Mouse (Mus musculus) activated CD4-positive, CD25-positive, alpha-beta regulatory T cell, adult 4 months (primary cell): ENCODE data around the gene Sdhaf3. TPM values are rescaled to one million over a fixed set of nuclear protein-coding genes. Genes with fewer than 3 reads are reported as not detected.
"Not testable (repeated sequence)": the region's sequence is repeated elsewhere in the genome, so short reads cannot be mapped to it uniquely, and the experiment has no call there.

ENCODE experiments used
- ATAC-seq: one replicate; pipeline ENCODE4 v1.8.0; 2017
- polyA plus RNA-seq, 2 experiments: library from polyadenylated mRNA; unstranded; fragments of 100-300 nt; shearing (Covaris generic); gene quantifications; one replicate each; pipeline ENCODE4 v1.2.1; 2017

Gene Sdhaf3
- polyA plus RNA-seq, result 1 to 10 TPM; 3.0 to 3.4 TPM

DNA sequence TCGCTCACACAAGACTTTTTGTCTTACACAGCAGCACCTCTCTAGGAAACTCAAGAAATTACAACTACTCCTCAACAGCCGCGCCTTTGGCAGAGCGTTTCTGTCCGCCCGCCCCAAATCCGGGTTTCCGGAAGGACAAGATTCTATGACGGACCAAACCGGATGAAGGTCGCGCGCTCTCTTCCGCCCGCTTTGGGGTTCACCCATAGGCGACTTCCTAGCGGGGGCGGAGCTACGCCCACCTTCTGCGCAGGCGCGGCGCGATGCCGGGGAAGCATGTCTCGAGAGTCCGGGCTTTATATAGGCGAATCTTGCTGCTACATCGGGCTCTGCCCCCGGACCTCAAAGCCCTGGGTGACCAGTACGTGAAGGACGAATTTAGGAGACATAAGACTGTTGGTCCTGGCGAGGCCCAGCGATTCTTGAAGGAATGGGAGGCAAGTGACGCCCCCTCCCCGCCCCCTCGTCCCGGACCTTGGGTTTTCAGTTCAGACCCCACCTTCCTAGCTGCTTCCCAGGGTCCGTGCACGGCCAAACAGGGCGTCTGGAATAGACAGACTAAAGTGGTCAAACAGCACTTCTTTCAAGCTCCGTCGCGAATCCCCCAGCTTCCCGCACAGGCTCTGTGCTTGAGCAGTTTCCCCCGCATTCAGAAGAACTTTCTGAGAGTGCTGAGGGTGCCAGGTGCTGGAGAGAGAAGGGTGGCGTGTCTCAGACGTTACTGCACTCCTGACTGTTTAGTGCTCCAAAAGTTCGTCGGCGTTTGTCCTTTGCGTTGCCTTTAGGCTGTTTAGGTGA, at the start of gene Sdhaf3:
TSS of gene Sdhaf3 (plus strand) at position 241 of the 798 bp plus-strand sequence.
- peak; percentile 98 for ATAC-seq

DNA sequence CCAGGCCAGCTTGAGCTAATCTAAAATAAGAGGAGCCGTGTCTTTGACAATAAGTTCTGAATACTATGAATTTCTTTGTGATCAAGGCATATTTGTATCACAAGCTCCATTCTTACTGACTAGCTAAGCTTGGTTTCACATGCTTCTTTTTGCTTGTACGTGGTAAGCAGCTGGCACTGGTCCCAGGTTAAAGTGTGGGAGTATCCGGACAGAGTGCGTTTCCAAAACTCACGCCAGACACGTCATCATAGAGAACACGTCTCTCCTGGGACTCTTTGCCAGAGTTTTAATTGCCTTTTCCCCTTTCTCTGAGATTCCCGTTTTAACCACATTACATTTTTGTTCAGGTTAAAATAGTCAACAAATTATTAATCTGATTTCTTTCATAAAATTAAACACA, 46.2 kb upstream of the Sdhaf3 start:
- no peak for ATAC-seq

DNA sequence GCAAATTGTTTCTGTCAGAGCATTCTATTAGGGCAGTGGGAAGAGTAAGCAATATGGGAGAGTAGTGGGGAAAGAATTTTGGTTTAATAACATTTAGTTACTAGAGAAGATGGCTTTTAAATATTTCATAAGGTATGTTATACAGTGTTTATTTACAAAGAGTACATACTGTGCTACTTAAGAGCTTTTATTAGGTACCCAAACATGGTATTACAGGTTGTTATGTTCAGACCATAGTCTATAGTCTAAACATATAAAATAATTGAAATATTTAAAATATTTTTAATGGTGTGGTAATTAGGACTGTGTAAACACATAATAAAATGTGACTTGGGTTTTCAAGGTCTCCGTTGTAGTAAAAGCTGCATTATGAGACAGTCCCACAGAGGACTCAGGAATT, 41.5 kb upstream of the Sdhaf3 start:
- ATAC-seq, result no peak

DNA sequence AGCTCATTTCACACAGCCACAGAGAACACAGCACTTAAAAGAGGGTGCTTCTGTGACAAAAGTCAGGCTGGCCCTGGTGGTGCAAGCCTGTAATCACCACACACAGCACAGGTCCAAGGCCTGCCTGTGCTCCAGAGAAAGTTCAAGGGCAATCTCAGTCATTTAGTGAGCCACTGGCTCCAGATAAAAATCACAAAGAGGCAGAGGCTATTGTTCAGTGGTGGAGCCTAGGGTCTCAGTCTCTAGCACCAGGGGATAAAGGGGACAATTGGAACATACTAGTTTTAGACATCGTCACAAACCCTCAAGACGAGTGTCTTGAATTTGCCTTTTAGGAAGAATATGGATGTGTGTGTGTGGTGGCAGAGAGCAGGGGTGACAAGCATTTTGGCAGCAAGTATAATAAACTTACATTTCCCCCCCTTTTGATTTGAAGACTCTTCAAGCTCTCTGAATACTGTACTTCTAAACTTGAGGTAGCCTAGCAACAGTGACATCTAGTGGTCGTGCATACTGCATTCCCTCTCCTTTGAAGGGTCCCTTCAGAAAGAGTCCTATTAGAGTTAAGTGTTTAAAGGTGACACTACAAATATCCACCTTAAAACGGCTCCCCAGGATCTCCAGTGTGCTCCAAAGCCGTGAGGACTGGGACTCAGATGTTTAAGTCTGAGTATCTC, 40.8 kb upstream of the Sdhaf3 start:
- ATAC-seq, result no peak

DNA sequence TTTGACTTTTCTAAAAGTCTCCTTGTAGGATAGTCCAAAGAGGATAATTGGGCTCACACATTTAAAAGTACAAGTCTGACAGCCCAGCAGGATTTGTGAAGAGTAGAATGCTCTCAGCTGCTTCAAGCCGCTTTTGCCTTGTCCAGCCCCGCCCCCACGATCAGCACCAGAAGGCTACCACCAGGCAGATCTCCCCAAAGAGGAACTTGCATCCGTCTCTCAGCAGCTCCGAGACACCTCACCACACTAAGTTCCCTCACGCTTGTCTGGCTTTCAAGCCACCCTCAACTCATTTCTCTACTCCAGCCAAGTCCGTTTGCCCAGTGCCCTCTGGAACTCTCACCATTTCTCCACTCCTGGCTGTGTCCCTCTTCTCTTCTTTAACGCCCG, 40.3 kb upstream of the Sdhaf3 start:
- no peak for ATAC-seq

DNA sequence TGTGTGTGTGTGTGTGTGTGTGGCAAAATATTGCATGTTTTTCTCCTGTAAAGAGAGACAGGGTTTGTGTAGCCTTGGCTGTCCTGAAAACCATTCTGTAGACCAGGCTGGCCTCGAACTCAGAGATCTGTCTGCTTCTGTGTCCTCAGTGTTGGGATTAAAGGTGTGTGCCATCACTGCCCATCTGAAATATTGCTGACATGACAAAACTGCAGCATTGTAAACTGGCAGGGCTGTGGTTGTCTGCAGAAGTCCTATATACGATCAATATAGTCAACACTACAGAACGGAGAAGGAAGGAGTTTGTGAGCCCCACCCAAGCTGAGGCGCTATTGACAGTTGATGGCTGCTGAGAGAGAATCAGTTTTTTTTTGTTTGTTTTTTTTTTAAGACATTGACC, 38.5 kb upstream of the Sdhaf3 start:
- ATAC-seq, result no peak

DNA sequence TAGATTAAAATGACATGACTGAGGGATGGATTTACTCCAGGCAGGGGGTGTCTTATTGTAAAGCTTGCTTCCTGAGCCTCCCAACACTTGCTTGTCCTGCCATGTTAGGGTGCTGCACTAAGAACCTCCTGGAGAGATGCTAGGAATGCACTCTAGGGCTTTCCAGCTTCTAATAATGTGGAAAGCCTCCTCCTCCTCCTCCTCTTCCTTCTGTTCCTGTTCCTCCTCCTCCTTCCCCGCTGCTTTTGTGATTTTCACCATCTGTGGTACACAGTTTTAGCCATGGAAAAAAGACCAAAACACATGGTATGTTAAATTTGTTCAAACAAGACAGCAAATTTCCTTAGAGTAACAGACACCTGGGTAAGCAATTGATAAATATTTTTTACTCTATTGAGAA, 30.5 kb upstream of the Sdhaf3 start:
- no peak for ATAC-seq

DNA sequence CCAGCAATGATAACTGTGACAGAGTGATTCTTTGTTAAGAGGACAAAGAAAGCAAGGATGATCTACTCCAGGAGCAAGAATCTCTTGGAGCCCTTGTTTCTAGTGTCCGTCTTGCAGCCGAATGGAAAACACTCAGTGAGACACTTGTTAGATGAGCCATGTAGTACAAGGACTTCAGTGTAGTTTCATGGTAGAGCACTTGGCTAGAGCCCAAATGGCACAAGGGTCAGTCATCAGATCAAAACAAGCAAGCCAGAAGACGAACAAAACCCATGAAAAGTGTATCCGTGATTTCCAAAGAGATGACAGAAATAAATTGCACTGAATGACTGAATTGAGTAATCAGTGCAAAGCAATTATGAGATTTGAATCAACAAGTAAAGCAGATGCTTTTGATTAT, 25.0 kb upstream of the Sdhaf3 start:
- ATAC-seq, result no peak

DNA sequence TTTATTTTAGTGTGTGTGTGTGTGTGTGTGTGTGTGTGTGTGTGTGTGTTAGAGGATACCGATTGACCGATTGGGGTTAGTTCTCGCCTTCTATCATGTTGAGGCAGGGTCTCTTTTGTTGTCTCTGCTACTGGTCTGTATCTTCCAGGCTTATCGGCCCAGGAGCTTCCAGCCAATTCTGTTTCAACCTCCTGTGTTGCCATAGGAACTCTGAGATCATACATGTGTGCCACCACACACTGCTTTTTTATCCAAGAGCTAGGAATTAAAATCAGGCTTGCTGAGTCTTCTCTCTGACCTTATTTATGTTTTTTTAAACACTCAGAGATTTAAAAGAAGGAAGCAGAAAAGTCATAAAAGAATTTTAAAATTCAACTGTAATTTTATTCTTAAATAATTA, 24.3 kb upstream of the Sdhaf3 start:
- no peak for ATAC-seq

DNA sequence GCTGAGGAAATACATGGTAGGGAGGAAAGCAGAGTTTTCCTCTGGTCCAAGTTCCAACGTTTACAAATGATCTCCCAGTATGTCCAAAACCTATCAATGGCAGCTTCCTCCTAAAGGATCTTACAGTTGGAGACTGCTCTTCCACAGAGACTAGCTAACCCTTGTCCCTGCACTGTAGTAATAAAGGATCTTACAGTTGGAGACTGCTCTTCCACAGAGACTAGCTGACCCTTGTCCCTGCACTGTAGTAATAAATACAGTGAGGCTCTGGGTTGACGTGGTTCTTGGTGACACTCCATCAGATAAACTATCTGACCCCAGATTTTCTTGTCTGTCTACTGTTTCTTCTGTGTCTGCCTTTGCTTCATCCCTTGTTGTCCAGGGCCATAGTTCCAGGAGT, 15.0 kb upstream of the Sdhaf3 start:
- ATAC-seq, result no peak

DNA sequence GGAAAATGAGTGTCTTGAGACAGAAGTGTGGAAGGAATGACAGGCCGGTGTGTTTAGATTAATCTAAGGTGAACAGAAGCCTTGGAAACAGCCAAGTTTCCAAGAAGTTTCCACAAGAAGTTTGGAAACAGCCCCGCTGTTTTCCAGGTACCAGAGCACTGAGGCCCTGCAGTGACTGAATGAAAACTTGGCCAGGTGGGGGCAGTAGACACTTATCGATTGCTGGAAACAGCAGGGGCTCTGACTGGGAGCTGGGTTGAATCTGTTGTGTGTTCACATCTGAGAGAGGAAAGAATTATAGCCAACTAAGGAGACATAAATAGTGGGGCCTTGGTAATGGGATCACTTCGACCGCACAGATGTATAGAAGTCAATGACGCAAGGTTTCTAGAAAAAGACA, 13.0 kb upstream of the Sdhaf3 start:
- no peak for ATAC-seq

DNA sequence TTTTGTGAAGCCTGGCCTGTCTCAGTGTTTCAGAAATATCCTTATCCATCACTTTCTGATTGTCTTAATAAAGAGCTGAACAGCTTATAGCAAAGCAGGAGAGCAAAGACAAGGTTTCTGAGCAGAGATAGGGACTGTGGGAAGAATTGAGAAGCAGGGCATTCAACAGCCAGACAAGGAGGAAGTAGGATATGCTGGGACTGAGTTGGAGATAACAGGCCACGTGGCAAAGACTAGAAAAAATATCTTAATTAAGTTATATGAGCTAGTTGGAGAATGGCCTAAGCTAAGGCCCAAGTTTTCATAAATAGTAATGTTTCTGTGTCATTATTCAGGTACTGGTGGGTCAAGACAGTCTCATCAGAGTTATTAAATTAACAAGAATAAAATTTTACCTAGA, 8.2 kb upstream of the Sdhaf3 start:
- no peak for ATAC-seq

DNA sequence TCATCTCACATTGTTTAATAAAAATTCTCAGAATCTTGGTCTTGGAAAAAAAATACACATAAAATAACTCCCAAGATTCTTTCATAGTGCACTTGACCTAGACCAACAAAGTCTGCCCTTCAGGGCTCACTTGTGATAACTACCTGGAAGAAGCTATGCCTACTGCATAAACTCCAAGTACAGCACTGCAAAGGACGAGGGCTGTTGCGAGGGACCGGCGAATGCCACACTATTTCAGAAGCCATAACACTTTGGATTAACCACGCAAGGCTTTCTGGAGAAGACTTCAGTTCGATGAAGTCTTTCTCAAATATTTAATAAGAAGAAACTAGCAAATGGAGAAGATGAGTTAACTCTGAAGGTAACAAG, 425 bp upstream of the Sdhaf3 start:
- ATAC-seq, result peak; percentile 14

DNA sequence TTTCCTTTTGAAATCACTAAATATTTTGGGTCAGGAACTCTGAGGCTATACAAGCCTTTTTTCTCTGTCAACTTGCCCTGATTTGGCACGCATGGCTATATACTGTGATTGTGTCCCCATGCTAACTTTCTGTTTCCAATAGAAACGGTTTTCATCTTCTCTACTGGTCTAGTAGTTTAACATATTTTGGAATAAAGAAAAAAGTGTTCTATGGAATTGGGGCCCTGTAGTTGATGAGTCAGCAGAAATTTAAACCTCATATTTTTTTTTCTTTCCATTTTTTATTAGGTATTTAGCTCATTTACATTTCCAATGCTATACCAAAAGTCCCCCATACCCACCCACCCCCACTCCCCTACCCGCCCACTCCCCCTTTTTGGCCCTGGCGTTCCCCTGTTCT, 3.4 kb downstream of the Sdhaf3 start:
- not testable (repeated sequence) for ATAC-seq

DNA sequence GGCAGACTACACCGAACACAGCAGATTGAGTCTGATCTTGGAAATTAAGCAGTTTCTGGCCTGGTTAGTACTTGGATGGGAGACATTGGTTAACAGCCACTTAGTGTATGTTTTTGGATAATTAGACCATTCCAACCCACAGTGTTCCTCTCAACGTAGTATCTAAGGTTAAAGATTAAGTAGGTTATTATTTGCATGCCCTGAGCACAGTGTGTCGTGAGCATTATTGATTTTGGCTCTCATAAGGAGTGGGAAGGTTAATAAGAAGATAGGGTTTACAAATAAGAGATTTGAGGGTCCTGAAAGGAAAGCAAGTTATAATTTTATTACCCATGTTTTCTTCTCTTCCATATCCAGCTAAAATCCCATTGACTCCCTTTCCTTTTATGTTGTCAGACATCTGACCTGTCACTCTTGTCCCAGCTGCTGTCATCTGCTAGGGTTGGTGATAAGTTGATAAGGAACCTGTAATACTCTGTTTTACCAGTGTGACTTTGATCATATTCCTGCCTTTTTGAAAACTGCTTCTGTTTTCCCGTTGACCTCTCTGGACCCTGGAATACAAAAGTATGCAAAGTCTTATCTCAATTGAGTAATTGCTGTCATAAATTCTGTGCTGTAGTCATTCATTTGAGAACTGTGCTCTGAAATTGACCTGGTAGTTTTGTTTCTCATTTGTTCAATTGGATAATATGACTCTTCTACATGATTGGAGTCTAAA, 41.6 kb downstream of the Sdhaf3 start:
- ATAC-seq, result no peak

DNA sequence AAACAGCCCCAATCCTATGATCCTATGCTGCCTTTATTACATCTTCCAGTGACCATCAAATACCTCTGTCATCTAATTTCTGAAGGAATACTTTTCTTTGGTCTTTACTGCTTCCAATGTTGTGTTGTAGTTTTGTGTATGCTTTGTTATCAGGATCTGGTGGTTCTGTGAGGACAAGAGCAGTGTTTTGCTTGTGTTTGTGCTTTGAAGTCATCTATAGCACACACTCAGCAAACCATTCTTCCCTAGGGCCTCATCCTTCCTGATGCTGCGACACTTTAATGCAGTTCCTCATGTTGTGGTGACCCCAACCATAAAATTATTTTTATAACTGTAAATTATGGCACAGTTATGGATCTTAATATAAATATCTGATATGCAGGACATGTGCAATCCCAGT, 42.2 kb downstream of the Sdhaf3 start:
- ATAC-seq, result no peak

DNA sequence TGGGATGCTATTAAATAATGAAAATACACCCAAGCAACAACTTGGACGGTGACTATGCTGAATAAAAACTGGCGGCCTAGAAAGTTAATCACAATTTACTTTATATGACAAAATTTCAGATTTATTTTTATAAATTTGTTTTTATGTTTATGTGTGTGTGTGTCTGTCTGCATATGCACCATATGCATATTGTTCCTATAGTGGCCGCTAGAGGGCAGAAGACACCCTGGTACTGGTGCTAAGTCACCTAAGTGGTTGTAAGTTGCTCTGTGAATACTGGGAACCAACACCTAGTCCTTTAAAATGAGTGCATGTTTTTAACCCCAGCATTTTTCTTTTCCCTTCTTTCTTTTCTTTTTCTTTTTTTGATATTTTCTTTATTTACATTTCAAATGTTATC, 43.2 kb downstream of the Sdhaf3 start:
- no peak for ATAC-seq

DNA sequence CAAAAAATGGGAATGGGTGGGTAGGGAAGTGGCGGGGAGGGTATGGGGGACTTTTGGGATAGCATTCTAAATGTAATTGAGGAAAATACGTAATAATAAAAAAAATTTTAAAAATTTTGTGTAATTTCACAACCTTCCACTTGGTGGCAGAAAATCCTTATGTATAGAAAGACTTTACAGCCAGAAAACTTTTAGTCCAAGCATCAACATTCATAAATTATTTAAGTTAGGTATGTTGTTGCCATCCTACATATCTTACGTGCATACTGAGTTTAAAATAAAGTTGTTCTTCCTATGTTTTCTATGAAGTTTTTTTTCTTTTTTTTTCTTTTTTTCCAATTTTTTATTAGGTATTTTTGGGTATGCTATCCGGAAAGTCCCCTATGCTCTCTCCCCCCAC, 47.3 kb downstream of the Sdhaf3 start:
- no peak for ATAC-seq

DNA sequence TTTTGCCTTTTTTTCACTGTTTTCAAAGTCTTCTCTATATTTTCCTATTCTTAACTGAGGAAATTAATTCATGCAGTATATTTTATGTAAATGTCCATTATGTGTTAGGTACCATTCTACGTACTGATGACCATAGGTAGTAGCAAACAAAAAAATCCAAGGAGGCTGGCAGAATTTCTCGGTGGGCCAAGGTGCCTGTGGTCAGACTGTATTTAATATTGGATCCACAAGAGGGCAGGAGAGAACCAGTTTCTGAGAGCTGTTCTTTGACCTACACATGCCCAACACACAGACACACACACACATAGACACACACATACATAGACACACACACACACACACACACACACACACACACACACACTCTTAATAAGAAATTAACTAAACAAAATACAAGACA, 48.2 kb downstream of the Sdhaf3 start:
- ATAC-seq, result no peak

DNA sequence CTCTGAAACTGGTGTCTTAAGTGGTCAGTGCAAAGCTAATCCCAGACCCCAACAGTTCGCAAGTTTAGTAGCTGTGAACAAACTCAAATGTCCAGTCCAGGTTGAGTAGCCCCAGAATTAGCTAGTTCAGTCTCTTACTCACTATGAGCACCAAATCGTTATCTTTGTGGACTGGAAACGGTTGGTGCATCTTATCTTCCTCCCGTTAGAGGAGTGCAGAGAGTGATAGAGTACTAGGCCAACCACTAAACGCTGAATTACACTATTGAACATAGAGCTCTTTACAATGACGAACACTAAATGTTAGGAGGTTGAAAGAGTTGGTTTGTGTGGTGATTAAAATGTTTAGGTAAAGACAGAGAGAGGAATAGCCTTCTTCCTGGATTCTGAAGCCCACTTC, 82.3 kb downstream of the Sdhaf3 start:
- no peak for ATAC-seq

DNA sequence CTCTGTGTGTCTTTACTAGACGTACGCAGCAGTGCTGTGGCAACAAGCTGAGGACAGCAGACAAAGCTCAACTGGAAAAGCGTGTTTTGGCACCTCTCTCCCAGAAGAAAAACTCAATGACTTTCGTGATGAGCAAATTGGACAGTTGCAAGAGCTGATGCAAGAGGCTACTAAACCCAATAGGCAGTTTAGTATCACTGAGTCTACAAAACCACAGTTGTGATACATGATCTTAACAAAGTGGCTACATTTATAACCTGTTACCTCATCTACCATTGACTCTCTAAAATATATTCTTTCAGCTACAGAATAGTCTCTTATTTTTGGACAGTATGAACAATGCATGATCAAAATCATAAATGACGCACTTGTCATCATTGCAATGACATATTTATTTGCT, 83.0 kb downstream of the Sdhaf3 start:
- ATAC-seq, result no peak

DNA sequence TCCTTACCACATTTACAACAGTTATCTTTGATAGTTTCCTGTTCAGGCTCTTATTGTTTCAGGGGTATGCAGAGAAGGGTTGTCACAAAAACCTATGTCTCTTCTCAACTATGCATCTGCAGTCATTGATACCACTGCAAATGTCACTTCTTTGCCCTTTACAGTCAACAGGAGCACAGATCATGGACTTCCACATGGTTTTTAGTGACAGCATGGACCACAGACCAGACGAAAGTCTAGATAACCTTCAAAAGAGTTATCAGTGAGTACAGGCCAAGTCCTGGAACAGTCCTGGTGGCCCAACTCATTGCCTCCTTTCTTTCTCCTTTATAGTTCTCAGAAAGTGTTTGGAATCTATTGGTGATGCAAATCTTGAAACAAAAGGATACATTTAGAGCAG, 86.1 kb downstream of the Sdhaf3 start:
- no peak for ATAC-seq

DNA sequence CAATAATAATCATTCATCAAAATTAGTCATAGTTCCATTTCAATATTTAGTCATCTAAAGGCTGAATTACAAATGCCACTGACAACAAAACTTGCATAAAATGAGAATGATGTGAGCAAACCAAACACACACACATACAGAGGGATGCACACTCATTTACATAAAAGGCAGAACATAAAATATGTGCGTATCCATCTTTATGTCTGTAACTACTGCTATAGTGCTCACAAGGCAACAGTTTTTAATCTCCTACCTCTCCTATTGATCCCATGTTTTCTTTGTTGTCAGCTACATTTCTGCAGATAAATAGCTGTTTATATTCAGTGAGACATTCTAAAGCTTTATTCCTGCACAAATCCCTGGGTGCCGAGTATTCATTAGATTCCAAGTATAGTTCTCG, 107.0 kb downstream of the Sdhaf3 start:
- no peak for ATAC-seq

DNA sequence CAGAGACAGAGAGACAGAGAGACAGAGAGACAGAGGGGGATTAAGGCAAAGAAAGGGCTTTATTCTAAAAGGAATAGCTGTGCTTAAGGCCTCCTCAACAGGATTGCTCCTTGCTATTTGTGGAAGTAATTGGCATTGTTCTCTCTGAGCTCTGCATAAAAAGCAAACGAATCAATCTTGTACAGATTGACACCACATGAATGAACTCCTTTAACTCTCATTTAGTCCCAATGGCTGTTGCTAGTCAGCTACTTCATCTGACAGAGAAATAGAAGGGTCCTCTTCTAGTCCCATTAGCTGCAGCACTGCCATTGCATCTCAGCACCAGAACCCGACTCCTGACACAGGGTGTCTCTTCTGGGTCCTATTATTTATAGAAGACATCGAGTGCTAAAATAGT, 113.0 kb downstream of the Sdhaf3 start:
- ATAC-seq, result no peak
